Mouse (Mus musculus) G1E (cell line): ENCODE results near the gene Fanci. TPM values are rescaled to one million over a fixed set of nuclear protein-coding genes. Genes with fewer than 3 reads are reported as not detected.
A peak's percentile ranks its signal among the peaks of the same experiment; 100 is the strongest.

Experiments
- ATAC-seq: 2 replicates; pipeline ENCODE4 v1.8.0; 2016; ENCODE audit warnings: mild to moderate bottlenecking; ENCODE audit not compliant: insufficient number of reproducible peaks, poor library complexity, low FRiP score, severe bottlenecking; ENCODE audit errors: extremely low read depth
- DNase-seq: peaks from one replicate; pipeline ENCODE4 v3.0.0; 2012; ENCODE audit warnings: low spot score
- H3K27me3 ChIP-seq: 2 replicates; pipeline ENCODE4 v1.6.1; 2012; ENCODE audit warnings: mild to moderate bottlenecking, low read length, inconsistent platforms; ENCODE audit not compliant: insufficient read depth
- H3K36me3 ChIP-seq: replicated peaks from 2 replicates; pipeline ENCODE3; 2012; ENCODE audit warnings: mild to moderate bottlenecking, inconsistent platforms
- H3K4me1 ChIP-seq: 2 replicates; pipeline ENCODE4 v1.6.1; 2012; ENCODE audit warnings: low read depth, low read length, inconsistent platforms, mixed read lengths; ENCODE audit not compliant: insufficient read depth
- H3K4me3 ChIP-seq: 2 replicates; pipeline ENCODE4 v1.5.1; 2012; ENCODE audit warnings: low read depth, mild to moderate bottlenecking, inconsistent platforms, low read length, moderate library complexity, mixed read lengths
- H3K9me3 ChIP-seq: replicated peaks from 2 replicates; pipeline ENCODE4 v1.6.1; 2012; ENCODE audit warnings: inconsistent platforms
- CTCF ChIP-seq: IDR thresholded peaks from 2 replicates; pipeline ENCODE4 v1.5.1; 2012; ENCODE audit warnings: low read depth, low read length, inconsistent platforms, mixed read lengths
- GATA1 ChIP-seq: IDR thresholded peaks from 2 replicates; pipeline ENCODE4 v1.6.1; 2012; ENCODE audit warnings: borderline replicate concordance, low read length, inconsistent platforms, mixed read lengths
- GATA2 ChIP-seq: IDR thresholded peaks from 2 replicates; pipeline ENCODE4 v1.6.1; 2012; ENCODE audit warnings: low read depth, low read length, inconsistent platforms, borderline replicate concordance
- POLR2AphosphoS5 ChIP-seq: IDR thresholded peaks from 2 replicates; pipeline ENCODE4 v1.6.1; 2012; ENCODE audit warnings: low read depth, low read length, inconsistent platforms; ENCODE audit not compliant: insufficient replicate concordance
- TAL1 ChIP-seq: conservative IDR thresholded peaks from 2 replicates; pipeline ENCODE4 v1.6.1; 2012; ENCODE audit warnings: low read depth, low read length, inconsistent platforms, mixed read lengths
- polyA plus RNA-seq: library from polyadenylated mRNA; stranded (reverse); fragments of >175 nt; gene quantifications from 2 replicates; pipeline ENCODE4 v1.2.3, GENCODE M21; 2012
- total RNA-seq, 2 experiments: library from RNA; stranded (forward) in 1 of 2; stranded (reverse) in 1 of 2; fragments of 200-1000 nt in 1 of 2; fragments of >200 nt in 1 of 2; fragmentation: Nextera tagmentation in 1 of 2; gene quantifications; 2 replicates each; pipeline ENCODE4 v1.2.3; 2014 to 2017

Fanci gene
- total and polyA plus RNA-seq, 3 experiments: 0.63 to 27.8 (median 24.2) TPM

DNA sequence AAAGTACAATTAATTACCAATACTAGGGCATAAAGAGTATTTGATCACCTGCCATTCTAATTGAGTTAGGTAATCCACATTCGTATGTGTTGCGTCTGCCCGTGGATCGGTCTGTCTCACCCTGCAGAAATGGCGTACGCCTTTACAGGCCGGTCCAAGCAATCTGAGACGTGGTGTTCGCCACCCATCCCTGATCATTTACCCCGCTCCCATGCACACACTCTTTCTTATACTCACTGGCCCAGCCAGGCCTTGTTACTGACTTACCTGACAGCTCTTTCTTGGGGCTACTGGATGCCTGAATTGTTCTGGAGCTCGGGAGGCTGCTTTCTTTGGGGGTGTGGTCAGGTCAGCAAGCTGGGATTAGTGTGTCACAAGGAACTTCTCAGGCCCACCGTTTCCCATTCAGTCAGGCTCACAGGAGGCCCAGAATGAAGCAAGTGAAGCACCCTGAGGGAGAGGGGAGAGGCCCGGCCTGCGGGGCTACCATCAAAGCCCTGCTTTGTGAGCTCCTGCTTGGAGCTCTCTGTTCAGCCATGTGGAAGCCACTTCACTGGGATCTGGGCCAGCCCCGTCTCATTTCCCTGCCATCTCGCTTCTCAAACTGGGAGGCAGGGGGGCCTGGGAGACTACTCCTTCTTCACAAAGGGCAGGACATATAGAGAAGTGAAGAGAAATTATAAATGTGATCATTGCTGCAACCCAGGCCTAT, 5.2 kb upstream of the Fanci start, which contains the start of gene Rlbp1:
TSS of gene Rlbp1 (minus strand) at position 627 of the 712 bp plus-strand sequence.
- Histone ChIP-seq H3K27me3 (peaks cover 55% of the 10 kb centered on the region), H3K9me3 (no peaks in the 10 kb centered on the region), H3K4me1 (peaks cover 6% of the 10 kb centered on the region), H3K4me3 (no peak within 1 kb of the TSS), H3K36me3 (no peaks in the 10 kb centered on the region)
- no peak for TF ChIP-seq TAL1
- ATAC-seq (no peak), DNase-seq (no peak)

DNA sequence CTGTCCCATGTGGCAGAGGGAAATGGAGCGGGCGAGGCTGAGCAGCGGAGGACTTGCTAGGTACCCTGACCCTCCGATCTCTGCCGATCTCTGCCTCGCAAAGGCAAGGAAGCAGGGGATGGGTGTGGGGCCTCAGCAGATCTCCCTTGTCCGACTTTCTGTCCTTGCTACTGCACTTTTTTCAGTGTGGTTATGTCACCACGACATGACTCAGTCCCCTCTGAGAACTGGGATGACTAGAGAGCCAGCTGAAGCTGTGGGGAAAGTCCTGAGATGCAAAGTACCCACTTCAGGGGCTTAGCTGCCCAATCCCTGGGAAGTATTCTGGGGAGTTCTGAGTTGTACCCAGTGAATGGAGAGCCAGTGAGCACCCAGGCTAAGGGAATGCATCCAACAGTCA, 4.6 kb upstream of the Fanci start:
- peaks cover 9% of the 10 kb centered on the region for H3K4me1 ChIP-seq
- no peaks in the 10 kb centered on the region for H3K36me3 ChIP-seq
- no peaks in the 10 kb centered on the region for H3K9me3 ChIP-seq
- ATAC-seq (no peak), DNase-seq (no peak)
- TF ChIP-seq TAL1 (no peak), POLR2AphosphoS5 (no peak), GATA2 (no peak), CTCF (no peak), GATA1 (no peak)
- H3K4me3 ChIP-seq: no peak overlapping the region
- H3K27me3 ChIP-seq: peaks cover 52% of the 10 kb centered on the region

DNA sequence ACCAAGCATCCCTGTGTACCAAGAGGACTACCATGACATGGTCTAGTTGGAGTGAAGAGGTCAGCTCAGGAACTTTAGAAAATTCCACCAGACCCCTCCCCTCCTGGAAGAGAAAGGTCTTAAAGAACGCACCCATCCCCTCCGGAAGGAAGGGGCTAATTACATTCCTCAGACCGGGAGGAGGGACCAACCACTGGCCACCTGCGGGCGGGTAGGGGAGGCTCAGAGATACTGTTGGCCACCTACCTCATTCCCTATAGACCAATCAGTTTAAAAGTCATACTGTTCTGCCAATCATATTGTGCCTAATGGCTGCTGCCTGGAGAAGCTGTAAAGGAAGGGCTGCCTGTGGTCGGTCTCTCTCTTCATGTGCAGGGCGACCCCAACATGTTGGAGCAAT, 3.7 kb upstream of the Fanci start:
- Histone ChIP-seq H3K4me1 (peaks cover 17% of the 10 kb centered on the region), H3K36me3 (no peaks in the 10 kb centered on the region), H3K27me3 (peaks cover 48% of the 10 kb centered on the region), H3K9me3 (no peaks in the 10 kb centered on the region), H3K4me3 (no peak overlapping the region)
- no peak for ATAC-seq
- TF ChIP-seq TAL1: no peak
- TF ChIP-seq GATA1: no peak
- no peak for TF ChIP-seq CTCF
- TF ChIP-seq POLR2AphosphoS5: no peak
- TF ChIP-seq GATA2: no peak
- no peak for DNase-seq

DNA sequence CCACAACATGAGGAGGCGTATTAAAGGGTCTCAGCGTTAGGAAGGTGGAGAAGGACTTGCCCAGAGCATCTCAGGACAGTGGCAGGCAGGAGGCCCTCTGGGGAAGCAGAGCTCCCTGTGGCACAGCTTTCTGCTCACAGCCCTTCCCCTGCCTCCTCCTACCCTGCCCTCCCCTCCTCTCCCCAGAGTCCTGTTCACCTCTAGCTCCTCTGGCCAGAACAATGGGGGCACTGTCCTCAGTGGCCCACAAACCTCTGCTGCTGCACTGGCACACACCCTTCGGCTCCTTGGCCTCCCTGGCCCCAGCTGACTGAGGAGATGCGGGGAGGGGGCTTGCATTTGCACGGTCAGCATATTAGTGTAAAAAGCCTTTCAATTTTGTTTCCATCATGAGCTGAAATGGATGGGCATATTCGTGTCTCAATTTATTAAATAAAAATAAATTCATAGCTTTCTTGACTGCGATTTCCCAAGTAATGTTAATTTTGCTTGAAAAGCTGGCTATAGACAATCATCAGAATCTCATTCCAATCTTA, 3.0 kb upstream of the Fanci start:
- Histone ChIP-seq H3K9me3 (no peaks in the 10 kb centered on the region), H3K4me3 (no peak overlapping the region), H3K36me3 (peaks cover under 1% of the 10 kb centered on the region), H3K4me1 (peaks cover 24% of the 10 kb centered on the region), H3K27me3 (peaks cover 41% of the 10 kb centered on the region)
- ATAC-seq (no peak), DNase-seq (no peak)
- no peak for TF ChIP-seq CTCF
- no peak for TF ChIP-seq GATA1
- no peak for TF ChIP-seq TAL1
- TF ChIP-seq POLR2AphosphoS5: no peak
- TF ChIP-seq GATA2: no peak

DNA sequence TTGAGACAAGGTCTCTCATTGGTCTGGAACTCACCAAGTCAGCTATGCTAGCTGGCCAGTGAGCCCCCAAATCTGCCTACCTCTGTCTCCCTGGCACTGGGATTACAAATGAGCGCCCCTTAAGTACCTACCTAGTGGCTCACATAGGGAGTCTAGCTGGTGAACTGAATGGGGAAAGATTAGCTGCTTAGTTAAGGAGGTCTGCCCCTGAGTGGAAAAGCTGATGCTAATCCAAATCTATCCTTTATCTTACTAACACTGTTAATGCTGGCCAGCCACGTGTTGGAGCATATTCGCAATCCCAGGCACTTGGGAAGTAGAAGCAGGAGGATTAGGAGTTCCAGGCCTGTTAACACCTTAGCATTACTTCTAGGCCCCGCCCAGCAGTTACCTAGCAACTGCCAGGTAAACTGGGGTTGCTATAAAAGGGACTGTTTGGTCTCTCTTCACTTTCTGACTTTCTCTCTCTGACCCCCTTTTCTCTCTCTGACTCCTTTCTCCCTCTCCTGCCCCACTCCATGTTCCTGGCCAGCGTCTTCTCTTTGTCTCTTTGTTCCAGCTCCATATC, 1.5 kb upstream of the Fanci start:
- no peak for ATAC-seq

DNA sequence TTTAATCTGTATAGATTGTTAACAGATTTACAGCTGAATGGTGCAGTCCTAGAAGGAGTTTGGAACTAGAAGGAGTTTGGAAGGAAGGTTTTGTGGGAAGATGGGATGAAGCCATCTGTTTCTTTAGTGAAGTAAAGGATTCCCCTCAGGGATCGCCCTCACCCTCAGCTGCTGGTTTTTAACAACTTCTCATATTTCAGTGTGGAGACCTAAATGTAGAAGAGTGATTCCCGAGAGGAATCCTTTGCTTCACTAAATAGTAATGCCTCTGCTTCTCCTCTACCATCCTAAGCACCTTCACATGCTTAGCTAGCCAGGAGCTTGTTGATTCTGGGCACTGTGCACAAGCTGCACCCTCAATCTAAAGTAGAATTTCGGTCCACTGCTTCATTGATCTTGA, 258 bp upstream of the Fanci start:
- no peak for ATAC-seq
- Histone ChIP-seq H3K27me3 (peaks cover 20% of the 10 kb centered on the region), H3K36me3 (peaks cover 21% of the 10 kb centered on the region), H3K9me3 (no peaks in the 10 kb centered on the region), H3K4me1 (peaks cover 32% of the 10 kb centered on the region), H3K4me3 (peak overlapping the region; percentile 84)
- peak; percentile 9 for DNase-seq
- TF ChIP-seq GATA2 (no peak), GATA1 (no peak), TAL1 (no peak), POLR2AphosphoS5 (no peak), CTCF (no peak)

More for the DNA sequence above, 1.5 kb upstream of the Fanci start:
- DNase-seq: no peak
- H3K27me3 ChIP-seq: peaks cover 27% of the 10 kb centered on the region
- peaks cover 12% of the 10 kb centered on the region for H3K36me3 ChIP-seq
- H3K4me1 ChIP-seq: peaks cover 32% of the 10 kb centered on the region
- TF ChIP-seq GATA2 (no peak), GATA1 (no peak), TAL1 (no peak), CTCF (no peak), POLR2AphosphoS5 (no peak)
- no peak overlapping the region for H3K4me3 ChIP-seq
- no peaks in the 10 kb centered on the region for H3K9me3 ChIP-seq
